Mouse (Mus musculus): ENCODE measurements around the gene Mbd4. TPM values are rescaled to one million over a fixed set of nuclear protein-coding genes. Genes with fewer than 3 reads are reported as not detected.
A peak's percentile ranks its signal among the peaks of the same experiment; 100 is the strongest.

Mbd4 gene
- total and polyA plus RNA-seq, 3 experiments, result 6.4 to 10.1 TPM; not detected in 1

DNA sequence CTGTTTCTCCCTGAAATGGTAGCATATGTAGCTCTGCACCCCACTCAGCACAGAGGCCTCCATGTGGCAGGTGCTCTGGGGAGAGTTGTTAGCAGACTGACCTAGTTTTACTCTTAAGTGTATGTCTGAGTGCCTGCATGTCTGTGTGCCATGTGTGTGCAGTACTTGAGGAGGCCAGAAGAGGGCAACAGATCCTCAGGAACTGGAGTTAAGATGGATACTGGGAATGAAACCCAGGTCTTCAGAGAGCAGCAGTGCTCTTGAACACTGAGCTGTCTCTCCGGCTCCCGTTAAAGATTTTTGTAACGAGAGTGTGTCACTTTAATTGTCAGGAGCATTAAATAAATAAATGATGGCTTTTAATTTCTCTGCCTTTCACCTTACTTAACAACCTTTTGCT is 35.1 kb upstream of the Mbd4 start:
- Histone ChIP-seq H3K4me1 (ENCODE audit: control insufficient read depth in 1 of 2, insufficient read depth in 2 of 2, low read length in 2 of 2) (peaks cover 0 to 9% of the 10 kb centered on the region in 2 experiments; a peak in 2 of 4 replicates), H3K27ac (ENCODE audit: control insufficient read depth, low read depth, low read length) (no peak overlapping the region), H3K79me2 (ENCODE audit: control insufficient read depth, insufficient read depth, low read length, poor library complexity) (no peaks in the 10 kb centered on the region), H3K9me3 (replicated peaks; ENCODE audit: insufficient read depth, low read length) (no peaks in the 10 kb centered on the region), H3K4me3 (ENCODE audit: control insufficient read depth in 1 of 2, insufficient read depth in 1 of 2, low read depth in 2 of 2, low read length in 2 of 2) (no peak overlapping the region), H3K27me3 (ENCODE audit: control insufficient read depth in 1 of 2, insufficient read depth in 2 of 2, low read length in 2 of 2) (no peaks in the 10 kb centered on the region), H3K36me3 (ENCODE audit: control insufficient read depth in 1 of 2, insufficient read depth in 2 of 2, low read length in 2 of 2) (peaks cover 0 to 11% of the 10 kb centered on the region in 2 experiments; a peak in 2 of 4 replicates), H3K9ac (ENCODE audit: control insufficient read depth, low read depth, low read length, poor library complexity, severe bottlenecking) (no peak overlapping the region)
- peak; percentile 79 for DNase-seq (ENCODE audit: low read depth, low spot score)
- TF ChIP-seq ETS1 (IDR thresholded peaks at IDR 0.05; ENCODE audit: low read depth, low read length), result no peak
- peak; percentile 73 for TF ChIP-seq SMC3 (IDR thresholded peaks at IDR 0.05; ENCODE audit: low read depth, low read length)
- TF ChIP-seq ZMIZ1 (IDR thresholded peaks at IDR 0.05; ENCODE audit: low read depth, low read length), result no peak
- TF ChIP-seq CTCF (IDR thresholded peaks at IDR 0.05 in 2 of 3, conservative IDR thresholded peaks at IDR 0.05 in 1 of 3; ENCODE audit: control insufficient read depth in 1 of 3, insufficient read depth in 1 of 3, low read depth in 2 of 3, low read length in 3 of 3, poor library complexity in 1 of 3, severe bottlenecking in 1 of 3), result peak; percentile 74 to 88 (median 85)
- no peak for TF ChIP-seq POLR2A (IDR thresholded peaks at IDR 0.05; ENCODE audit: control insufficient read depth in 1 of 2, insufficient read depth in 1 of 2, low read depth in 1 of 2, low read length in 2 of 2, poor library complexity in 1 of 2)
- TF ChIP-seq POLR2AphosphoS2 (IDR thresholded peaks at IDR 0.05; ENCODE audit: low read length), result no peak
- TF ChIP-seq MXI1 (IDR thresholded peaks at IDR 0.05; ENCODE audit: low read depth, low read length), result no peak
- TF ChIP-seq CHD2 (IDR thresholded peaks at IDR 0.05; ENCODE audit: low read length), result no peak
- TF ChIP-seq TAL1 (IDR thresholded peaks at IDR 0.05; ENCODE audit: low read length), result no peak
- TF ChIP-seq MEF2A (IDR thresholded peaks at IDR 0.05; ENCODE audit: extremely low read depth, insufficient replicate concordance, low read depth, low read length, poor library complexity, severe bottlenecking), result no peak
- peak; percentile 22; the same call in 1 of the 2 replicates for TF ChIP-seq SIN3A (IDR thresholded peaks at IDR 0.05; ENCODE audit: low read length)
- peak; percentile 24; the same call in 1 of the 2 replicates for TF ChIP-seq MAX (IDR thresholded peaks at IDR 0.05; ENCODE audit: low read length)
- no peak for TF ChIP-seq MYB (IDR thresholded peaks at IDR 0.05; ENCODE audit: low read depth, low read length)
- TF ChIP-seq USF2 (IDR thresholded peaks at IDR 0.05; ENCODE audit: borderline replicate concordance in 1 of 2, insufficient read depth in 1 of 2, low read depth in 1 of 2, low read length in 2 of 2), result no peak
- no peak for TF ChIP-seq GATA1 (IDR thresholded peaks at IDR 0.05; ENCODE audit: low read depth, low read length)
- no peak for TF ChIP-seq MAFK (IDR thresholded peaks at IDR 0.05; ENCODE audit: borderline replicate concordance, low read depth, low read length)
- no peak for TF ChIP-seq MAZ (IDR thresholded peaks at IDR 0.05; ENCODE audit: low read depth, low read length)
- TF ChIP-seq BHLHE40 (IDR thresholded peaks at IDR 0.05; ENCODE audit: borderline replicate concordance, low read depth, low read length), result no peak
- TF ChIP-seq UBTF (IDR thresholded peaks at IDR 0.05; ENCODE audit: borderline replicate concordance, insufficient read depth, low read depth, low read length), result no peak
- TF ChIP-seq MYC (IDR thresholded peaks at IDR 0.05; ENCODE audit: low read depth, low read length), result peak; percentile 65
- no peak for TF ChIP-seq GABPA (IDR thresholded peaks at IDR 0.05; ENCODE audit: low read depth, low read length)
- TF ChIP-seq ZNF384 (IDR thresholded peaks at IDR 0.05; ENCODE audit: low read depth, low read length), result no peak
- TF ChIP-seq CHD1 (IDR thresholded peaks at IDR 0.05; ENCODE audit: low read depth, low read length), result no peak
- TF ChIP-seq ELF1 (IDR thresholded peaks at IDR 0.05; ENCODE audit: low read depth, low read length), result no peak
- no peak for TF ChIP-seq USF1 (IDR thresholded peaks at IDR 0.05; ENCODE audit: low read depth, low read length)
- no peak for TF ChIP-seq KAT2A (conservative IDR thresholded peaks at IDR 0.05; ENCODE audit: low read depth, low read length)
- peak; percentile 71 for TF ChIP-seq ZC3H11A (IDR thresholded peaks at IDR 0.05; ENCODE audit: low read depth, low read length)
- no peak for TF ChIP-seq TBP (IDR thresholded peaks at IDR 0.05; ENCODE audit: low read depth, low read length)
- 0 out of 2 replicates have a peak, but pooled peaks have one; percentile 10 for TF ChIP-seq TCF12 (IDR thresholded peaks at IDR 0.05; ENCODE audit: low read depth, low read length)
- no peak for TF ChIP-seq NRF1 (IDR thresholded peaks at IDR 0.05; ENCODE audit: insufficient read depth, low read depth, low read length, poor library complexity, severe bottlenecking)
- TF ChIP-seq ZKSCAN1 (IDR thresholded peaks at IDR 0.05; ENCODE audit: low read depth, low read length), result no peak
- no peak for TF ChIP-seq NELFE (IDR thresholded peaks at IDR 0.05; ENCODE audit: low read depth, low read length)
- no peak for TF ChIP-seq RCOR1 (IDR thresholded peaks at IDR 0.05; ENCODE audit: low read depth, low read length)
- no peak for TF ChIP-seq POLR2AphosphoS5 (IDR thresholded peaks at IDR 0.05; ENCODE audit: borderline replicate concordance, low read depth, low read length)
- no peak for TF ChIP-seq E2F4 (IDR thresholded peaks at IDR 0.05; ENCODE audit: borderline replicate concordance, low read depth, low read length)
- peak; percentile 90 for TF ChIP-seq RAD21 (IDR thresholded peaks at IDR 0.05; ENCODE audit: low read depth, low read length)
- no peak for TF ChIP-seq HCFC1 (IDR thresholded peaks at IDR 0.05; ENCODE audit: low read depth, low read length)
- TF ChIP-seq EP300 (IDR thresholded peaks at IDR 0.05; ENCODE audit: low read depth in 1 of 2, low read length in 2 of 2), result no peak
